Mouse (Mus musculus) CH12.LX (cell line): ENCODE results near the gene Timm23. TPM values are rescaled to one million over a fixed set of nuclear protein-coding genes. Genes with fewer than 3 reads are reported as not detected.

Source experiments
- DNase-seq: peaks from one replicate; pipeline ENCODE4 v3.0.0-alpha.2; 2013; ENCODE audit errors: extremely low read depth
- H3K27ac ChIP-seq: 2 replicates; pipeline ENCODE4 v1.5.1; 2012; ENCODE audit warnings: low read depth, mild to moderate bottlenecking, control low read depth, moderate library complexity; ENCODE audit not compliant: insufficient read depth
- H3K27me3 ChIP-seq: replicated peaks from 2 replicates; pipeline ENCODE3; 2012; ENCODE audit warnings: inconsistent platforms
- H3K36me3 ChIP-seq, 2 experiments: replicated peaks in 1 of 2; 2 replicates each; pipeline versions ENCODE3 to v1.6.1; 2012; ENCODE audit warnings: inconsistent platforms in 1 of 2, low read length in 1 of 2, mild to moderate bottlenecking in 1 of 2, mixed read lengths in 1 of 2, moderate library complexity in 1 of 2; ENCODE audit not compliant: control insufficient read depth in 1 of 2, insufficient read depth in 1 of 2
- H3K4me1 ChIP-seq, 2 experiments: 2 replicates each; pipeline ENCODE4 v1.6.1; 2012; ENCODE audit warnings: inconsistent platforms in 1 of 2, moderate library complexity in 1 of 2; ENCODE audit not compliant: insufficient read depth in 2 of 2, control insufficient read depth in 1 of 2
- H3K4me2 ChIP-seq: 2 replicates; pipeline ENCODE4 v1.6.1; 2012; ENCODE audit warnings: low read depth, mild to moderate bottlenecking, control low read depth; ENCODE audit not compliant: poor library complexity, insufficient read depth, severe bottlenecking
- H3K4me3 ChIP-seq, 3 experiments: fragments of 150-350 bp in 1 of 3; sonication (generic) in 1 of 3; replicated peaks in 1 of 3; 2 replicates each; pipeline versions ENCODE3 to v1.5.1; 2011 to 2012; ENCODE audit warnings: low read depth in 2 of 3, low read length in 2 of 3, mild to moderate bottlenecking in 2 of 3, moderate library complexity in 2 of 3, control low read depth in 1 of 3, improper control_type of control experiment in 1 of 3, inconsistent platforms in 1 of 3, mixed read lengths in 1 of 3; ENCODE audit not compliant: poor library complexity in 1 of 3
- H3K79me2 ChIP-seq: replicated peaks from 2 replicates; pipeline ENCODE4 v1.6.1; 2012; ENCODE audit warnings: mild to moderate bottlenecking, moderate library complexity; ENCODE audit not compliant: control insufficient read depth, poor library complexity, insufficient read depth, severe bottlenecking; ENCODE audit errors: extremely low read depth
- H3K9ac ChIP-seq: 2 replicates; pipeline ENCODE4 v1.6.1; 2012; ENCODE audit warnings: low read depth, mild to moderate bottlenecking, control low read depth, moderate library complexity; ENCODE audit not compliant: insufficient read depth
- H3K9me3 ChIP-seq: replicated peaks from 2 replicates; pipeline ENCODE3; 2012; ENCODE audit warnings: low read length, inconsistent platforms, mixed read lengths
- CHD1 ChIP-seq: IDR thresholded peaks from 2 replicates; pipeline ENCODE4 v1.6.1; 2012; ENCODE audit warnings: low read depth, low read length, improper control_type of control experiment, inconsistent platforms
- CTCF ChIP-seq, 2 experiments: IDR thresholded peaks in 1 of 2; conservative IDR thresholded peaks in 1 of 2; 2 replicates each; pipeline ENCODE4 v1.5.1; 2011 to 2012; ENCODE audit warnings: low read depth in 2 of 2, low read length in 2 of 2, improper control_type of control experiment in 1 of 2, inconsistent platforms in 1 of 2, mild to moderate bottlenecking in 1 of 2, moderate library complexity in 1 of 2
- E2F4 ChIP-seq: IDR thresholded peaks from 2 replicates; pipeline ENCODE4 v1.6.1; 2011; ENCODE audit warnings: low read depth, low read length, improper control_type of control experiment; ENCODE audit not compliant: insufficient replicate concordance
- ELF1 ChIP-seq: IDR thresholded peaks from 2 replicates; pipeline ENCODE4 v1.6.1; 2014; ENCODE audit warnings: low read depth, mild to moderate bottlenecking, inconsistent platforms, low read length, improper control_type of control experiment
- EP300 ChIP-seq: IDR thresholded peaks from 2 replicates; pipeline ENCODE4 v1.6.1; 2011; ENCODE audit warnings: low read length, improper control_type of control experiment
- HCFC1 ChIP-seq: IDR thresholded peaks from 2 replicates; pipeline ENCODE4 v1.6.1; 2012; ENCODE audit warnings: low read depth, mild to moderate bottlenecking, inconsistent platforms, low read length, improper control_type of control experiment
- JUN ChIP-seq: IDR thresholded peaks from 2 replicates; pipeline ENCODE4 v1.6.1; 2011; ENCODE audit warnings: low read depth, mild to moderate bottlenecking, low read length, improper control_type of control experiment, moderate library complexity; ENCODE audit not compliant: insufficient read depth
- JUND ChIP-seq: conservative IDR thresholded peaks from 2 replicates; pipeline ENCODE4 v1.6.1; 2011; ENCODE audit warnings: low read depth, low read length, improper control_type of control experiment
- KAT2A ChIP-seq: IDR thresholded peaks from 2 replicates; pipeline ENCODE4 v1.6.1; 2012; ENCODE audit warnings: low read length, improper control_type of control experiment, inconsistent platforms; ENCODE audit not compliant: insufficient replicate concordance
- MAFK ChIP-seq: IDR thresholded peaks from 2 replicates; pipeline ENCODE4 v1.6.1; 2011; ENCODE audit warnings: low read length, improper control_type of control experiment; ENCODE audit not compliant: insufficient replicate concordance
- MAZ ChIP-seq: IDR thresholded peaks from 2 replicates; pipeline ENCODE4 v1.6.1; 2012; ENCODE audit warnings: low read depth, mild to moderate bottlenecking, inconsistent platforms, low read length, improper control_type of control experiment, moderate library complexity
- MEF2A ChIP-seq: IDR thresholded peaks from 2 replicates; pipeline ENCODE4 v1.6.1; 2014; ENCODE audit warnings: low read depth, mild to moderate bottlenecking, inconsistent platforms, low read length, improper control_type of control experiment, borderline replicate concordance
- MYC ChIP-seq: IDR thresholded peaks from 2 replicates; pipeline ENCODE4 v1.6.1; 2011; ENCODE audit warnings: low read depth, mild to moderate bottlenecking, improper control_type of control experiment, low read length
- PAX5 ChIP-seq: IDR thresholded peaks from 2 replicates; pipeline ENCODE4 v1.6.1; 2012; ENCODE audit warnings: low read length, inconsistent platforms, mixed read lengths
- POLR2AphosphoS2 ChIP-seq: IDR thresholded peaks from 2 replicates; pipeline ENCODE4 v1.6.1; 2011; ENCODE audit warnings: low read depth, low read length, improper control_type of control experiment
- RAD21 ChIP-seq: IDR thresholded peaks from 2 replicates; pipeline ENCODE4 v1.6.1; 2011; ENCODE audit warnings: low read depth, mild to moderate bottlenecking, low read length, improper control_type of control experiment, moderate library complexity
- RCOR1 ChIP-seq: conservative IDR thresholded peaks from 2 replicates; pipeline ENCODE4 v1.6.1; 2012; ENCODE audit warnings: low read depth, mild to moderate bottlenecking, inconsistent platforms, low read length, improper control_type of control experiment
- SIN3A ChIP-seq: IDR thresholded peaks from 2 replicates; pipeline ENCODE4 v1.6.1; 2012; ENCODE audit warnings: low read length, improper control_type of control experiment, inconsistent platforms
- dilution Hi-C: fragments of 300-500 bp; cut with MboI; formaldehyde crosslinking; loops from 2 replicates; pipeline ENCODE4 v1.14.3; 2020; ENCODE audit warnings: low sequenced_read_pairs; ENCODE audit not compliant: extremely low pct_unique_long_range_greater_than_20kb, extremely low pct_ligation_motif_present
- in situ Hi-C: fragments of 300-500 bp; cut with MboI; formaldehyde crosslinking; loops from 3 replicates; pipeline ENCODE4 v1.14.3; 2019; ENCODE audit warnings: low sequenced_read_pairs, low pct_ligation_motif_present, low pct_unique_long_range_greater_than_20kb, mixed read lengths
- polyA plus RNA-seq: library from polyadenylated mRNA; unstranded; fragments of >175 nt; gene quantifications from 2 replicates; pipeline ENCODE4 v1.2.1, GENCODE M21; 2012; ENCODE audit warnings: low read depth; ENCODE audit not compliant: insufficient read length
- total RNA-seq, 2 experiments: library from RNA; depleted of rRNA; stranded (reverse); fragments of 300-350 nt in 1 of 2; fragments of >200 nt in 1 of 2; gene quantifications; 2 replicates each; pipeline ENCODE4 v1.2.3; 2012 to 2014

Gene Timm23
- total and polyA plus RNA-seq, 3 experiments, result 285 to 558 (median 495) TPM

GRCm38 (mm10) chr14:32167326-32167725, 34.4 kb downstream of the Timm23 start:
- Histone ChIP-seq H3K36me3 (peaks cover 8 to 29% of the 10 kb centered on the region in 2 experiments), H3K9me3 (no peaks in the 10 kb centered on the region), H3K4me3 (peak overlapping the region in 1 of 3 experiments; percentile 27), H3K4me1 (peaks cover 2 to 65% of the 10 kb centered on the region in 2 experiments; a peak in 2 of 4 replicates), H3K79me2 (peaks cover 63% of the 10 kb centered on the region), H3K4me2 (no peak overlapping the region; the same call in 1 of the 2 replicates), H3K27me3 (no peaks in the 10 kb centered on the region), H3K27ac (no peak overlapping the region), H3K9ac (no peak overlapping the region)
- no peak for TF ChIP-seq ELF1
- no peak for TF ChIP-seq MAFK
- no peak for TF ChIP-seq POLR2AphosphoS2
- no peak for TF ChIP-seq CTCF (conservative IDR thresholded peaks at IDR 0.05 in 1 of 2, IDR thresholded peaks at IDR 0.05 in 1 of 2; ENCODE audit: low read depth in 2 of 2, low read length in 2 of 2)
- no peak for TF ChIP-seq KAT2A
- TF ChIP-seq MYC, result no peak
- no peak for TF ChIP-seq HCFC1
- no peak for TF ChIP-seq JUND
- TF ChIP-seq EP300, result no peak
- TF ChIP-seq JUN, result no peak
- no peak for TF ChIP-seq SIN3A
- no peak for TF ChIP-seq MAZ
- no peak for TF ChIP-seq PAX5
- dilution Hi-C loops, result no loop called here
- DNase-seq, result no peak
- in situ Hi-C loops, result no loop called here

- Histone ChIP-seq H3K36me3 (peaks cover 4 to 29% of the 10 kb centered on the region in 2 experiments), H3K9ac (no peak overlapping the region; the same call in 1 of the 2 replicates), H3K27me3 (no peaks in the 10 kb centered on the region), H3K9me3 (no peaks in the 10 kb centered on the region), H3K4me2 (0 out of 2 replicates have a peak overlapping the region, but pooled peaks have one; percentile 89), H3K27ac (no peak overlapping the region), H3K4me3 (peak overlapping the region in 2 of 3 experiments; percentile 46), H3K79me2 (peaks cover 67% of the 10 kb centered on the region), H3K4me1 (peaks cover 2 to 70% of the 10 kb centered on the region in 2 experiments; a peak in 2 of 4 replicates)
- no peak for DNase-seq
- in situ Hi-C loops, result no loop called here
- dilution Hi-C loops, result no loop called here
- TF ChIP-seq MAZ (no peak), CHD1 (no peak), MAFK (no peak), MEF2A (no peak), E2F4 (no peak), JUN (no peak), RCOR1 (no peak), HCFC1 (no peak), POLR2AphosphoS2 (no peak), RAD21 (no peak)
- TF ChIP-seq, all 38 proteins: peak for 0
Measured at GRCm38 (mm10) chr14:32166840-32167239, 34.9 kb downstream of the Timm23 start.
